7 mouse cellular contexts compared by ENCODE assay signal in the genomic region with DNA sequence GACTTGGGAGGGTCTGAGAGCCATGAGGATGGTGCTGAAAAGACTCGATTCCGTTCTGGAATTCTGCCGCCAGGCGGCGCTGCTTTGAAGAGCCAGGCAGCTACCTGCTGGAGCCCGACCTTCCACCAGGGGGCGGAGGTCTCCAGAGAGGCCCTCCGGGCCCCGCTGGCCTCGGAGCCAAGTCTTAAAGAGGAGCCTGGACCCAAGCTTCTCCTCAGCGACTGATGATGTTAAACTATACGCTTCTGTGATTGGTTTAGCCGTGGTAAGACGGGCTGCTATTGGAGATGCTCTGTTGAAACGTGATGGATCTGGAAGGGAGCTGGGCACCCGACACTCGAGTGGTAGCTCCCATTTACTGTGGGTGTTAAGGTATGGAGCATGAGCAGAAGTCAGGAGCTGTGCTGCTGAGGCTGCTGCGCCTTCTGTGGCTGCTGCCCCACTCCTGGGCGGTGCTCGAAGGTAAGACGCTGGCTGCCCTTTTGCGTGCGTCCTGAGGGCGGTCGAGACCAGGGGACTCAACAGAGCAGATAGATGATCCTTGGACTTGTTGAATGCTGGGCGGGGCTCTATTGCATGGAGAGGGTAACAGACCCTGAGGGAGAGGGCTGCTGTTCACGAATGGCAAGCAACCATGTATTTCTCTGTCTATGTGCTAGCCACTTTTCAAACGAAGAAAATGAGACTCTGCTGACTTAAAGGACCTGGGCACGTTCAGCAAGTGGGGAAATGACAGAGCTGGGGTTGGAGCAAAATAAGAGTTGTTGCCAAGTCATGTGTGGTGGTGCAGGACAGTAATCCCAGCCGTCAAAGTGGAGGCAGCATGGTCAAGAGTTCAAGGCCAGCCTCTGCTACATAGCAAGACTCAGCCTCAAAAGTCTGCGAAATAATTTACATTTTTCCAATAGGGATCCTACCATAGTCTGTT. TPM values are rescaled to one million over a fixed set of nuclear protein-coding genes. Genes with fewer than 3 reads are reported as not detected.
DNase-seq lines count a peak whose midpoint lies in the region; ATAC-seq lines count a peak whose summit lies in the region.

No protein-coding gene starts in this region.

- peak overlapping the region; percentile 50 for H3K9ac ChIP-seq in intestine, embryonic 16.5 days (ENCODE audit: low read depth, low read length)
- H3K9ac ChIP-seq in midbrain, embryonic 11.5 days (ENCODE audit: low read length), result no peak overlapping the region; the same call in 1 of the 2 replicates

- peak; percentile 98 for ATAC-seq in intestine, embryonic 16.5 days
- ATAC-seq in midbrain, embryonic 11.5 days (ENCODE audit: low FRiP score), result peak; percentile 97

- peak; percentile 98 for DNase-seq in adrenal gland, adult 2 months
- peak; percentile 98 for DNase-seq in embryo, embryonic 11.5 days (ENCODE audit: low read depth, low spot score)
- DNase-seq in gastrocnemius, postnatal 36 days, result peak; percentile 95 to 98
- DNase-seq in left cerebral cortex, postnatal 36 days (ENCODE audit: low spot score in 2 of 2), result peak; percentile 97 to 98
- DNase-seq in midbrain, embryonic 11.5 days (ENCODE audit: low spot score, missing footprints), result peak; percentile 100
- DNase-seq in skeletal muscle tissue, adult 2 months (ENCODE audit: low read depth, low spot score), result peak; percentile 99

- H3K4me1 ChIP-seq in intestine, embryonic 16.5 days (ENCODE audit: control insufficient read depth, insufficient read depth, low read length), result peaks cover 12% of the 10 kb centered on the region; the same call in 1 of the 2 replicates
- peaks cover 3% of the 10 kb centered on the region; the same call in 1 of the 2 replicates for H3K4me1 ChIP-seq in midbrain, embryonic 11.5 days (ENCODE audit: control insufficient read depth, insufficient read depth, low read length)

- intact Hi-C loops in gastrocnemius, postnatal 36 days (cut with DNase I), result loop anchor here (2.0 kb wide), 1 partner anchor 31 kb away; no protein-coding TSS in a partner anchor
- intact Hi-C loops in left cerebral cortex, postnatal 36 days (cut with DNase I), result loop anchor here (2.0 kb wide), 1 partner anchor 17 kb away; the partner anchor contains the start of gene H2-DMa

- H3K36me3 ChIP-seq in intestine, embryonic 16.5 days (ENCODE audit: control insufficient read depth, insufficient read depth, low read length), result no peaks in the 10 kb centered on the region
- H3K36me3 ChIP-seq in midbrain, embryonic 11.5 days (ENCODE audit: control insufficient read depth, insufficient read depth, low read length), result no peaks in the 10 kb centered on the region

- no peaks in the 10 kb centered on the region for H3K9me3 ChIP-seq in intestine, embryonic 16.5 days (ENCODE audit: control insufficient read depth, low read length)
- H3K9me3 ChIP-seq in midbrain, embryonic 11.5 days (ENCODE audit: control insufficient read depth, low read length), result no peaks in the 10 kb centered on the region

- H3K4me3 ChIP-seq in intestine, embryonic 16.5 days (ENCODE audit: low read length), result peak overlapping the region; percentile 44
- H3K4me3 ChIP-seq in midbrain, embryonic 11.5 days (ENCODE audit: low read depth, low read length), result peak overlapping the region; percentile 33

- WGBS in intestine, embryonic 16.5 days, result 6% methylated on average over 31 of the region's 31 CpGs
- 7% methylated on average over 31 of the region's 31 CpGs for WGBS in midbrain, embryonic 11.5 days

- H3K27ac ChIP-seq in intestine, embryonic 16.5 days (ENCODE audit: low read length), result no peak overlapping the region
- H3K27ac ChIP-seq in midbrain, embryonic 11.5 days (ENCODE audit: low read depth, low read length), result no peak overlapping the region

- peaks cover 3% of the 10 kb centered on the region; the same call in 1 of the 2 replicates for H3K27me3 ChIP-seq in intestine, embryonic 16.5 days (replicated peaks; ENCODE audit: control insufficient read depth, insufficient read depth, low read length)
- H3K27me3 ChIP-seq in midbrain, embryonic 11.5 days (ENCODE audit: control insufficient read depth, insufficient read depth, low read length), result peaks cover 20% of the 10 kb centered on the region

- H3K4me2 ChIP-seq in intestine, embryonic 16.5 days (ENCODE audit: low read depth, low read length), result peak overlapping the region; percentile 82
- peak overlapping the region; percentile 64 for H3K4me2 ChIP-seq in midbrain, embryonic 11.5 days

RNA-seq across cellular contexts. Expression of gene H2-DMb2, which starts 7.5 kb away (rescaled TPM):
- 1 to 10 TPM; 2.0 to 3.4 TPM for total RNA-seq in adrenal gland, adult 2 months (2021)
- 1.3 and 2.3 TPM in 2 replicates for polyA plus RNA-seq in adrenal gland, adult 2 months (2012; rRNA removed)
- total RNA-seq in gastrocnemius, postnatal 36 days (2021), result under 1 TPM; 0.35 to 0.48 TPM
- polyA plus RNA-seq in intestine, embryonic 16.5 days (2015; fragmentation: Nextera tagmentation; extraction: Ambion mirVana), result 0.87 and 0.99 TPM in 2 replicates
- total RNA-seq in left cerebral cortex, postnatal 36 days (2021), result under 1 TPM; 0.59 to 0.93 TPM
- polyA plus RNA-seq in midbrain, embryonic 11.5 days (2014; fragmentation: Nextera tagmentation; extraction: Ambion mirVana), result not detected in 2 replicates

RNA-seq across cellular contexts. Expression of gene Brd2, which starts 13.1 kb away (rescaled TPM):
- total RNA-seq in adrenal gland, adult 2 months (2021), result 100 to 1,000 TPM; 173 to 286 TPM
- polyA plus RNA-seq in adrenal gland, adult 2 months (2012; rRNA removed), result 103 and 104 TPM in 2 replicates
- total RNA-seq in gastrocnemius, postnatal 36 days (2021), result 10 to 100 TPM; 63.2 to 74.1 TPM
- polyA plus RNA-seq in intestine, embryonic 16.5 days (2015; fragmentation: Nextera tagmentation; extraction: Ambion mirVana), result 72.3 and 73.0 TPM in 2 replicates
- 100 to 1,000 TPM; 183 to 189 TPM for total RNA-seq in left cerebral cortex, postnatal 36 days (2021)
- 98.7 and 99.2 TPM in 2 replicates for polyA plus RNA-seq in midbrain, embryonic 11.5 days (2014; fragmentation: Nextera tagmentation; extraction: Ambion mirVana)

RNA-seq across cellular contexts. Expression of gene H2-DMa, which starts 16.2 kb away (rescaled TPM):
- 10 to 100 TPM; 14.4 to 18.9 TPM for total RNA-seq in adrenal gland, adult 2 months (2021)
- polyA plus RNA-seq in adrenal gland, adult 2 months (2012; rRNA removed), result 24.2 and 27.4 TPM in 2 replicates
- 1 to 10 TPM; 3.6 to 4.9 TPM for total RNA-seq in gastrocnemius, postnatal 36 days (2021)
- polyA plus RNA-seq in intestine, embryonic 16.5 days (2015; fragmentation: Nextera tagmentation; extraction: Ambion mirVana), result 13.4 and 15.3 TPM in 2 replicates
- 10 to 100 TPM; 26.1 to 28.5 TPM for total RNA-seq in left cerebral cortex, postnatal 36 days (2021)
- polyA plus RNA-seq in midbrain, embryonic 11.5 days (2014; fragmentation: Nextera tagmentation; extraction: Ambion mirVana), result 8.0 and 9.5 TPM in 2 replicates

RNA-seq across cellular contexts. Expression of gene H2-DMb1, which starts 17.3 kb away (rescaled TPM):
- 10 to 100 TPM in 1 of 2 experiments, 1 to 10 TPM in 1; 6.4 to 12.3 TPM for total RNA-seq in adrenal gland, adult 2 months (2021)
- 32.6 and 33.3 TPM in 2 replicates for polyA plus RNA-seq in adrenal gland, adult 2 months (2012; rRNA removed)
- 1 to 10 TPM in 1 of 2 experiments, under 1 TPM in 1; 0.71 to 1.2 TPM for total RNA-seq in gastrocnemius, postnatal 36 days (2021)
- polyA plus RNA-seq in intestine, embryonic 16.5 days (2015; fragmentation: Nextera tagmentation; extraction: Ambion mirVana), result 3.0 and 3.6 TPM in 2 replicates
- 1 to 10 TPM in 1 of 2 experiments, under 1 TPM in 1; 0.94 to 1.1 TPM for total RNA-seq in left cerebral cortex, postnatal 36 days (2021)
- polyA plus RNA-seq in midbrain, embryonic 11.5 days (2014; fragmentation: Nextera tagmentation; extraction: Ambion mirVana), result 0.25 and 0.38 TPM in 2 replicates

RNA-seq across cellular contexts. Expression of gene H2-Oa, which starts 43.4 kb away (rescaled TPM):
- under 1 TPM in 1 of 2 experiments, not detected in 1; 0.62 TPM for total RNA-seq in adrenal gland, adult 2 months (2021)
- 1.9 TPM in 2 replicates for polyA plus RNA-seq in adrenal gland, adult 2 months (2012; rRNA removed)
- total RNA-seq in gastrocnemius, postnatal 36 days (2021), result not detected
- polyA plus RNA-seq in intestine, embryonic 16.5 days (2015; fragmentation: Nextera tagmentation; extraction: Ambion mirVana), result 0.62 and 0.95 TPM in 2 replicates
- under 1 TPM in 1 of 2 experiments, not detected in 1; 0.79 TPM for total RNA-seq in left cerebral cortex, postnatal 36 days (2021)
- 0.19 and 0.33 TPM in 2 replicates for polyA plus RNA-seq in midbrain, embryonic 11.5 days (2014; fragmentation: Nextera tagmentation; extraction: Ambion mirVana)
